Mouse (Mus musculus) embryonic stem cell, embryonic (primary cell): ENCODE data around the gene Stil.

Experiments
- CTCF ChIA-PET, 4 experiments: fragments of 300-600 bp in 2 of 4; fragments of 350-600 bp in 2 of 4; sonication (Branson Sonifier 250); formaldehyde crosslinking; loops; one replicate each; lab custom pipeline; 2022; ENCODE audit warnings: inconsistent platforms in 2 of 4; lab: Charles Lee
- POLR2A ChIA-PET, 4 experiments: fragments of 300-600 bp in 2 of 4; fragments of 350-600 bp in 2 of 4; sonication (Branson Sonifier 250); formaldehyde crosslinking; loops; one replicate each; lab custom pipeline; 2022; ENCODE audit warnings: antibody characterized with exemption in 4 of 4, inconsistent platforms in 1 of 4; lab: Charles Lee

Stil gene

DNA sequence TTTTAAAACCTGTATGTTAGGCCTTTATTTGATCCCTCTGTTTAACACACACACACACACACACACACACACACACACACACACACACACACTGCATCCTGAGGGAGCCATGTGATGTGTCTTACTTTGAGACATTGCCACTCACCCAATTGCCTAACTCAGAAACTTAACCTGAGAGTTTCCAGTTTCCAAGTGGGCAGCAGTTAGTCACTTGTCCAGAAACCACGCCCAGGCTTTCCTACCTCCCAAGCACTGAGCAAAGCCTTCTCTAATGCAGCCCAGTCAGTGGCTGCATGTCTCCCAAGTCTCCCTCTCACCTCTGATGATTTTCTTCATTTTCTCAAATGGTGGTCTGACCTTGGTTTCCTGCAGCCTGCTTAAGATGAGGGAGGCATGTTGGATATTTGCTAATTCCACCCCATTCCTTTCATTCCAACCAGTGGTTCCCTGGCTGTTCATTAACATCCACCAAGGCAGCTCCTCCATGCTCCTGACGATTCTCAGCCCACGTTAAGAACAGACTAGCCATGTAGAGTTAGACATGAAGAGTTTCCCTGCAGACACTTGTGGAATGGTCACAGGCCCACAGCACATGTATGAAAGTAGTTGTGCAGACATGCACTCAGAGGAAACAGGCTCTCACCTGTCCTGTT is 86.9 kb downstream of the Stil start:
- CTCF ChIA-PET, result interaction anchor here in 2 of 4 experiments (0.9 to 2.7 kb wide), 3 partner anchors 10 to 39 kb away, joined by 3 to 11 read pairs (median 11); no protein-coding TSS in a partner anchor
- POLR2A ChIA-PET, result no interaction called here

DNA sequence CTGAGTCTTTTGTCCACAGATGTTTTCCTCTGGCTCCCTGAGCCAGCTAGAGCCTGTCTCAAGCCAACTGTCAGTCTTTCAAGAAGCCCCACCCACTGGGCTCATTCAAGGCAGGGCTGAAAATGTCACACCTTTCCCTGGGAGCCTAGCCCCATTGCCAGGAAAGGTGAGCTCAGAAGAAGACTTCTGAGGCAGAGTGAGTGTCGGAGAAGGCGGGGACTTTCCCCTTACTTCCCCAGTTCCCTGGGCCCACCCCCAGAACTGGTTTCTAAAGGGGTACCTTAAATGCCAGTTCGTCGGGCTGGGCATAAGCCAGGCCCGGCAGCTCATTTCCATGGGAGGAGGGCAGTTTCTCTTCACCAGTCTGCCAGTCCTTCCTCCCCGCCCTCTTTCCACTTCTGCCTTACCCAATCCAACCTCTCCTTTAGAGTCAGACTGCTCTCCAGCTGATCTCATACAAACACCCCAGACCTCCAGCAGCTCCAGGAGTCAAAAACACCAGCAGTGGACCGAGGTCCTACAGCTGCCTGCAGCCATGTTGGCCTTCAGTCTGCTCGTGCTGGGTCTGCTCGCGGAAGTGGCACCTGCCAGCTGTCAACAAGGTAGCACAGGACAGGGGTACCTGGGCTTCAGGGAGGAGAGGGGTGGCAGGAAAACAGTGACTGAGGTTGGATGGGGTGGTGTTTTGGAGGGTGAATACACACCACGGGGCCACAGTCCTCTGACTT is 88.8 kb downstream of the Stil start, which contains the start of gene Pdzk1ip1:
Gene Pdzk1ip1, plus strand, starts transcription at position 98 of the 728 bp plus-strand sequence.
- ChIA-PET POLR2A (interaction anchor here in 3 of 4 experiments (0.6 to 1.0 kb wide), 4 partner anchors 8 to 726 kb away, joined by 3 to 5 read pairs (median 3); partner anchors contain the start of gene Stil (in 1 of the 3)), CTCF (interaction anchor here (0.7 to 1.2 kb wide), 8 partner anchors 8 to 702 kb away, joined by 3 to 7 read pairs (median 4); no protein-coding TSS in a partner anchor)

DNA sequence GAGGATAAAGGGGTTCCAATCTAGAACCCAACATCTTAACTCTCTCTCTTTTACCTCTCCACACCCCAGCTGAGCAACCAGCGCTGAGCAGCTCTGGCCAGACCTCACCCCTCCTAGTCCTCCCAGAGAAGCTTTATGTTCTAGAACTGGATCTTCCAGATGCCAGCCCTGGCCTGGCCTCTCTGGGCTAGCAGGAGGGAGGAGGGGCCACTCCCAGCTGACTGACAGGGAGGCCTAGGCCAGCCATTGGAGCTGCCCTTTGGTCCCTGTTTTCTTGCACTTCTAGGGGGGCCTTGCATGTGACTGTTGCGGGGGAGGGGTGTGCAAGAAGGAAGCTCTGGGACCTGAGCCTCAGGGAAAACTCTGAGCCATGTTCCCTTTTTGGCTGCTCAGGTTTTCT is 90.6 kb downstream of the Stil start:
- CTCF ChIA-PET, result interaction anchor here in 3 of 4 experiments (1.1 to 1.8 kb wide), 3 partner anchors 11 kb away, joined by 3 to 4 read pairs (median 4); no protein-coding TSS in a partner anchor

DNA sequence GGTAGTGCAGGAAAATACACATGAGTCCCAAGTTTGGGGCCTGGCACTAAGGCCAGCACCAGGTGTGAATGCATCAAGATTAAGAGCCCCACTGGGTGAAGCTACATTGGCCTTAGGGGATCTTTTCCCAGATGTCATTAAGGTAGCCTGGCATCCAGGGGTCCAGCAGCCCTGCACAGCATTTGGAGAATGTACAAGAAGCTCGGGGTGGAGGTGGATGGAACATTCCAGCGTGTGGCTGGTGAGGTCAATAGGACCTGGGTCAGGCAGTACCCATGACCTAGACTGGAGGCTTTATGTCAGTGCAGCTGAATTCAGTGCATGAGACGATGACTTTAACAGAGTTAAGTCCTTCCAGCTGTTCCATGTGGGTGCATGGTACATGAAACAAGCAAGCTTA is 91.8 kb downstream of the Stil start:
- CTCF ChIA-PET, result interaction anchor here in 2 of 4 experiments (0.5 to 1.8 kb wide), 5 partner anchors 9 to 618 kb away, joined by 3 to 6 read pairs (median 4); no protein-coding TSS in a partner anchor
- POLR2A ChIA-PET, result interaction anchor here in 2 of 4 experiments (0.6 to 1.5 kb wide), 3 partner anchors 12 to 489 kb away, joined by 3 read pairs; no protein-coding TSS in a partner anchor

More for the DNA sequence above, 90.6 kb downstream of the Stil start:
- POLR2A ChIA-PET, result no interaction called here
